Mouse (Mus musculus) spleen, postnatal 4 days (tissue): Measurements from ENCODE around the gene Cxcl15.

Experiments used
- DNase-seq, 2 experiments: peaks; one replicate each; pipeline ENCODE4 v3.0.0; 2022; ENCODE audit warnings: low spot score in 2 of 2

Cxcl15 gene

DNA sequence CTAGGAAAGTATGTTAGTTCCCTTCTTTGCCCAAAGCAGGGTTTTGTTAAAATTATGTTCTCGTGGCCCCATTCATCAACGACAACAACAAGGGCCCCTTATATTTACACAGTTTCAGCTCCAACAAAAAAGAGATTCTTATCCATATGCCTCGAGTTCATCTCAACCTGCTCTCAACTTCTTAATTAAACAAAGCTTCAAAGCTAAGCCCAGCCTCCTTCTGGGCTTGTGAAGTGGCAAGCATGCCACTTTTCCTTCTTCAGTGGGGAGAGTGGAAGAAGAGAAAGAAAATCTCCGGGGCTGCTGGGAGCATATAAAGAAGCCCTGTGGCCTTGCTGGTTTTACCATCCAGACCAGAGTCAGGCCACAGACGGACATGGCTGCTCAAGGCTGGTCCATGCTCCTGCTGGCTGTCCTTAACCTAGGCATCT, at the start of gene Cxcl15:
Gene Cxcl15, plus strand, starts transcription at position 340 of the 431 bp plus-strand sequence.
- DNase-seq = no peak

DNA sequence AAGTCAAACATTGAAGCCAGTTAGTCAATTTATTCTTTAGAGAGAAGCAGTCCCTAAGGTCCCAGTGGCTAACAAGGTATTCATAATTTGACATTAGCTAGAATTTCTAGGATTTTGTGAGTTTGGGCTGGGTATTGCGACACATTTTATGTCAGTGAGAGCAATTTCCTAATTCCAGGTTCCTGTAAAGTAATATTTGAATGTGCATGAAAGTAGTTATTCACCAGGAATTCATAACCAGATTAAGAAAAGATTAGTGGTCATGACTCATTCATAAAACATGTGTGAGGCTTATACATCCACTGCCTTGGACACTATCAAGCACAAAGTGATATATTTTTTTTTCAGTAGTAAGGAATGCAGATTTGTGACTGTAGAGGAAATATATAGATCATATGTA, 40.4 kb upstream of the Cxcl15 start:
- no peak for DNase-seq

DNA sequence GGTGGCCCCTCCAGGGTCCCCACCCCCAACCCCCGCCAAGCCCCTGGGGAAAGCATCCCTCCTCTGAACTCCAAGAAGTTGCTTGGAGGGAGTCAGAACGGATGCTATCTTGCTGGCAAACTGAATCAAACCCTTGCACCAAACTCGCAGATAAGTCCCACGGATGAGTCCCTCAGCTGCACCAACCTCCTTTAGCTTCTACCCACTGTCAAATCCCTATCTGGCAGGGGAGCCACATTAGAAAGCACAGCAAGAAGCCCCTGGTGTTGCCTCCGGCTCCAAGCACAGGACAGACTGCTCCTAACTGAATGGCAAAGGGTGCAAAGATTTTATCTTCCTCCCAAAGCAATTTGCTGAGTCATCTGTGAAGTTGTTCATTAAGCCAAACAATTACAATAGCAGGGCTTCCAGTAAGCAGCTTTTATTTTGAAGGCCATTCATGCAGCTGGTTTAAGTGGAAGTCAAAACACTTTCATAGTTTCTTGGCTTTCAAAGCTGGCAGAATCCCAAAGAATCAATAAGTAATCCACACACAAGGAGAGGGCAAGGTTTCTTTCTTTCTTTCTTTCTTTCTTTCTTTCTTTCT, 36.2 kb upstream of the Cxcl15 start:
- no peak for DNase-seq

DNA sequence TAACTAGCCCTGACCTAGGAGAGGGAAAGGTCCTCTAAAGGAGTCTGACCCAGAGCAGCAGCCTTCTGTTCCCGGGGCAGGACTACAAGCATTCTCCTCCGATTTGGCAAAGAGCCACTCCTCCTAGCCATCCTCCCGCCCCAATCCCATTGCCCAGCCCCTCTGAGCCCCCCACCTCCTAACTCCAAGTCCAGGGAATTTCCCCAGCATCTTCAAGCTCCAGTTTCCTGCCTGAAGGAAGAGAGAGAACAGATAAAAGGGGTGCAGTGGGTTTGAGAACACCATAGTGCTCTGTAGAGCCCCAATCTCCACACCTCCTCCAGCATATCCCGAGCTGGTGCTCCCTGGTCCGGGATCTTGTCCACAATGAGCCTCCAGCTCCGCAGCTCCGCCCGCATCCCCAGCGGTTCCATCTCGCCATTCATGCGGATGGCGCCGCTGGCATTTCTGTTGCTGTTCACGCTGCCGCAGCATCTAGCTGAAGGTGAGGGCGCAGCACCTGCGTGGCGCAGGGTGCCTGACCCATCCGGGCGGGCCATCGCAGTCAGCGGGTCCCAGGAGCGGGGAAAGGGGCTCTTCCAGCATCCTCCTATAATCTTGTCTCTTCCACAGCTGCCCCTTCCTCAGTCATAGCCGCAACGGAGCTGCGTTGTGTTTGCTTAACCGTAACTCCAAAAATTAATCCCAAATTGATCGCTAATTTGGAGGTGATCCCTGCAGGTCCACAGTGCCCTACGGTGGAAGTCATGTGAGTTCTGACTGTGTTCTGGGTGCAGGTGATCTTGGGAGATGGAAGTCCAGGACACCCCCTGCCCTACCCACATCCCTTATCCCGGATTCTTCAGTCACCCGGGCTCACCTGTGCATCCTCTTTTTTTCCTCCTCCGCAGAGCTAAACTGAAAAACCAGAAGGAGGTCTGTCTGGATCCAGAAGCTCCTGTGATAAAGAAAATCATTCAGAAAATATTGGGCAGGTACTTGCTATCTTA, 35.0 kb upstream of the Cxcl15 start, which contains the start of gene Cxcl5:
Gene Cxcl5, plus strand, starts transcription at position 284 of the 989 bp plus-strand sequence.
- no peak for DNase-seq

DNA sequence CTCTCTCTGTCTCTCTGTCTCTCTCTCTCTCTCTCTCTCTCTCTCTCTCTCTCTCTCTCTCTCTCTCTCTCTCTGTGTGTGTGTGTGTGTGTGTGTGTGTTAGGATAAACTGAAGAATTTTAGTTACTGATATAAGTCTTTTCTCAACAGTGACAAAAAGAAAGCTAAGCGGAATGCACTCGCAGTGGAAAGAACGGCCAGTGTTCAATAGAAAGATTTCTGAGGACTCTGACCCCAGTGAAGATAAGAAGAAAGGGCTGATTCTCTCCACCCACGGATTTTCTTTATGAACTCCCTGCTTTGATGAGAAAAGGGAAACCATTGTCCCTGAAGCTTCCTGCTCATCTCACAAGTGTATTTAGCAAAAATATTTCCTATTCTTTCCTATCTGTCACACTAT, 34.0 kb upstream of the Cxcl15 start:
- no peak for DNase-seq

DNA sequence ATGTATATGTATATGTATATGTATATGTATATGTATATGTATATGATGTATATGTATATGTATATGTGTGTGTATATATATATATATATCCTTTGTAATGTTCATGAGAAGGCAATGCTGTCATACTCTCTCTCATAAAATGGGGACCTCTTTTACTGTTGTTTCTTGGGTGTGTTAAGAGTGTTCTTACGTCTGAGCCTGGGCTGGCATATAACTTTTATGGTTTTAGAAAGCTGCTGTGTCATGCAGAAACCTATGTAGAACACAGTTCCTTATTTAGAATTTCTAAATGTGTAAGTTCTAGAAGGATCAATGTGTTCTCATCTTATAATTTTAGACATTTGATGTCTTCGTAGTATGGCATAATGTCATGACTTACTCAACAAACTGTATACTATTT, 33.5 kb upstream of the Cxcl15 start:
- DNase-seq = no peak

DNA sequence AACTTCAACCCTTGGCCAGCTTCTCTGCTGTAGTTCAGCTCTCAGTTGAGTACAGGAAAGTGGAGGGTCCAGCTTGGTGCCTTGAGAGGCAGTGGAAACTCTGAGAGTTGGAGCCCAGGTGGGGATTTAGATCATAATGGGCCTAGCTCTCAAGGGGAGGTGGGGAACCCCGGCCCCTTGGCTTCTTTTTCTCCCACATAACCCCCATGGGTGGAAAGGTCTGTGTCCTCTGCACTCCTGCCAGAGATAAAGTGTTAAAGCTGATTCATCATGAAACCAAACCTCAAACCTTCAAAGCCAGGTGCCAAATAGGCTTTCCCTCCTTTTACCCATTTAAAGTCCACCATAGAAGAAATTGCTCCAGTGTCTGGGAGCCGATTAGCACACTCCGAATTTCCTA, 32.5 kb upstream of the Cxcl15 start:
- no peak for DNase-seq

DNA sequence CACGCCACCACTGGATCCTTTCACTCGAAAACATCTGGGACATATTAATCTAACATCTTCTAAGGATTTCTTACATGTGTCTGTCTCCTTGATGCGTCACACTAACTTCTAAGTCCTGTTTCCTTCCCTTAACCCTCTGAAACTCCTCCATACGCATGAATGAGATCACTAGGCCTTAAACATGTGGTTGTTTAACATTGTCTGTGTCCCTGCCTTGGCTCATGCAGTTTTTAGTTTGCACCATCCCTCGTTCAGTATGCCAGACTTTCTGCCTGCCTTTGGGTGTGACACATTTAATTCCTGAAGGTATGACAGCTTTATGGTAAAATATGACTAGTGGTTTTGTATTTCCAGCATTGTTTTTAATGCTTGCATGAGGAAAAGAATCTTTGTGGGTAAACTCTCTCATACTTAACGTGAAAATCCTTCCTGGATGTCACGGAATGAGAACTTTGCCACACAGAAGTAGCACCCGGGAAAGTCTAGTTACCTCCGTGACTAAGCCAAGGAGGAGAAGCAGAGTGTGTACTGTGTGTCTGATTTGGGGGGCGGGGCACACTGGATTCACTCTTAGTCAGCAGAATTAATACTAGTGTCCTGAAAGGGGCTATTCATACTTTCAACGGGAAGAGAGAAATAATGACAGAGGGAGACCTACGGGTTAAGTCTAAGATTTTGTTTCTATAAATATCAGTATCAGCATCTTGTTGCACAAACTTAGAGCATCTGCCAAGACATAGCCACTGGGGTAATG, 30.2 kb upstream of the Cxcl15 start:
- DNase-seq = no peak

DNA sequence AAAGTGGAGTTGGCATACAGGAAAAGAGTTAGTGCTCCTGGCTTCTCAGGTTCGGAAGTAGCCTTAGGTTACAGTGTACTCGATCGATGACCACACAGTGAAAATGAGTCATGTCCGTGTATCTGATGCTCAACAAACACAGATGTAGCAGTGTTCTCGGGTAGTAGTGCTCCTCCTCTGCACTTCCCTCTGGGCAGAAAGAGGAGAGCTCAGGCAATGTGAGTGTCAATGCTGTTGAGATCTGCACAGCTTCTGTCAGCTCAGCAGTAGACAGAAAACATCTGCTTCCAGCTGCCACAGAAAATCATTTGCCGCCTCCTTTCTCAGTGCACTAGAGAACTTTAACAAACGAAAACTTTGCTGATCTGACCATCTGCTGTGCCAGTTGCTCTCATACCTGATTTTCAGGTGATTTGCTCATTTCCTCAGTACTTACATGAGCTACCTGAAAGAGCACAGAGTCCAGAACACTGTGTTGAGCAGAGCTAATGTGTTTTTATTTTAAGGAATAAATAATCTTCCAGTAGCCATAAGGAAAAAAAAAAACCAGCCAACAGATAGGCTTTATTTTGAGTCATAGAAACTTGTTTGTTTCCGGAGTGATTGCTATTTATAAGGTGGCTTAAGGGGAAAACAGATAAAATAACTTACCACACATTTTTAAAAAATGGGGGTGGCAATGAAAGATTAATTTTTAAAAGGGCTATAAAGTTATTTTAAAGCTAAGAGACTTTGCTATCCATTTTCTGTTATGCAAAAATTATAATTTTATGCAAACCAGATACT, 28.3 kb upstream of the Cxcl15 start:
- DNase-seq = no peak

DNA sequence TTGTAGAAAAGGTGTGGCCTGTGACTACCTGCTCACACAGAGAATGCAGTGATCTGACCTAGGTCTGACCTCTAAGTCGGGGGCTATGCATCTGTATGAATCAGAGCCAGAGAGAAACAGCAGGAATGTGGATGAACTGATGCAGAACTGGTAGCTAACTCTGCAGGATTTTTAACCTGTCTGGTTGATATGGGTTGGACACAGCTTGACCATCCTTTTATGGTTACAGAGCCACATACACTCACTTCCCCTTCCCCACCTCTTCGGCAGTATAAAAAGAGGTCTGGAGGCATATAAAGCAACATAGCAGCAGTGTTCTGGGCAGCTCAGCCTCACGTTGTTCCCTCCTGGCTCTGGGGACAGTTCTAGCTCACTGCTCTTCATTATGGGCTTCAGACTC, 26.1 kb upstream of the Cxcl15 start, which contains the start of gene Ppbp:
Gene Ppbp, plus strand, starts transcription at position 301 of the 400 bp plus-strand sequence.
- no peak for DNase-seq

DNA sequence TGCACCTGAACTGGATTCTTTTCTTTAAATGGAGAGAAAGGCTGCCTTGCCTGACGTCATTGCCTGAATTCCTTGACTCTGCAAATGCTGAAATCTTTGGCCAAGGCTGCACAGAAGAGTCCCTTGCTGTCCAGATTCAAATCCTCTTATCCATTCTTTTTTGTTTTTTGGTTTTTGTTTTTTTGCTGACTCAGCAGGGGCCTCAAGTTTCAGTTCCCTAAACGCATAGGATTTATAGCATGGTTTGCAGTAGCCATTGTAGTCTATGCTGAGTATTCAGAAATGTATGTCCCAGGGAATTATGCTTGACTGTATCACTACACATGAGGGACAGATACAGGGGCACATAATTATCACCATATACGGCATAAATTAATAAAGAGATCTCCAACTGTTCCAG, 23.0 kb upstream of the Cxcl15 start:
- DNase-seq = no peak

DNA sequence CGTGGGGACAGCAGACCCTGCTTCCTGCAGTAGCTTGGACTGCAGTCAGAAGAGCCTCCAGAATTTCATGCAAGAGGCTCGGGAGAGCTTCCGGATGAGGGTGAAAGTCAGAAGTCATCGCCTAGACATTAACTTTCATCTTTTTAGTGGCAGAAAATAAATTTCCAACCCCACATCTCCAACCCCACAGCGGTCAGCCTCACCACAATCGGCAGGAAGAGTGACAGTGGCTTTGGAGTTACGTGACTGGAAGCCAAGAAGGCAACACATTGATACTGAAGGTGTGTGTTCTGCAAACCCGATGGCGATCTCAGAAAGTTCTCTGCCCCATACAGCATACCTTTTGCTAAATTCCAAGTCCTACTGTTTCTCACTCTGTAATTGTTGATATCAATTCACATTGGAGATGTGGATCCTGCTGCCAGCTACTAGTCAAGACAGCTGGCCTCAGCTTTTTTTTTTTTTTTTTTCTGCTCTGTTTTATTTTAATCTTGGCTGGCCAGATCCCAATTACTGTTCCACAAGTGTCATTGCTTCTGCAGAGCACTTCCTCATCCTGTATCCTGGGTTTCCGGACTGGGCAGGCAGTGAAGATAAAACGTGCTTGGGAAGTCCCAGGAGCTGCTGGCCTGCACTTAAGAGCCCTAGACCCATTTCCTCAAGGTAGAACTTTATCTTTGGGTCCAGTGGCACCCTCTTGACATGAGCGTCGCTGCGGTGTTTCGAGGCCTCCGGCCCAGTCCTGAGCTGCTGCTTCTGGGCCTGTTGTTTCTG, 22.3 kb upstream of the Cxcl15 start, which contains the start of gene Pf4:
Gene Pf4, plus strand, starts transcription at position 556 of the 774 bp plus-strand sequence.
- no peak for DNase-seq

DNA sequence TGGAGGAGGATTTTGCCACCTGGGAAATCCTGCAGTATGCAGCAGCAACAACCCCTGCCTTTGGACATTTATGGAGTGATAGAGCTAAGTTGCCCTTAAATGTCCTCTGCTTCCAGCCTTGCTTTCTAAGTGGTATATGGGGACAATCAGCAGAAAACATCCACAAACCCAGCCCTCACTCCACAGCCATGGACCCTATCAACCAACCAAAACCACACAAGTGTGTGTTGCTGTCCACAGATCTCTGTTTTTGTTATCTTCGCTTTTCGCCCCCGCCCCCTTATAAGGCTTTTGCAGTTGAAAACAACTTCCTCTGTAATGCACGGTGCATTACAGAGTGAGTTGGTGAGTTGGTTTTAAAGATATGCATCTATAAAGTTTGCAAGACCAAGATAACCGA, 18.8 kb upstream of the Cxcl15 start:
- no peak for DNase-seq

DNA sequence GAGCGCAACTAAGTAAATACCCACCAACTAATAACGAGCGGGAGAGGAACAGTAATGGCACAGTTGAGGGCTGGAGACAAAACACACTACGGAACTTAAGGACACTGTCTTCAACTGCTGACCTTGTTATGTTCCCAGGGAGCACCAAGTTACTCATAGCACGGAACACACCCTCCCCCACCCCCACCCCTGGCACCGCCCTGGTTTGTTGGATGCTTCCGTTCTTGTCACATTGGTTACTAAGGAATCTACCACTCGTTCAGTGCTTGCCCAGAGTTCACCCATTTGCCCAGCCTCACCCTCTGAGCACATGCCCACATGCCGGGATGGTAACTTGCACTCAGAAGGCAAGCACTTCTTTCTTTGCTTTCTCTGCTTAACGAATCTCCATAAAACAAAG, 16.7 kb upstream of the Cxcl15 start:
- no peak for DNase-seq

DNA sequence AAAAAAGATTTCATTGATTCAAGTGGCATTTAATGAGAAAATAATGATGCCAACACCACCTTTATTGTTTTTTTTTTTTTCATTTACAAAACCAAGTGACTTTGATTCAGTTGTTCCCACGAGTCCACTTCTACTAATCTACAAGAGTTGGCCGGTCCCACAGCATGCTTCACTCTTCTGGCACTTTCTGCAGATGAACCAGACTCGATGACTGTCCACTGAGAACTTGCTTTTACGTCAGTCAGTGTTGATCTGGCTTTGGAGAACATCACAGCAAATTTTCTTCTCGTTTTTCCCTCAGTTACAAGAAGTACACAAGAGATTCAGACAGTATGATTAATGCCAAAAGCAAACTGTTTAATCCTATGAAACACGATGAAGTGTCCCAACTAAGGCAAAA, 15.5 kb upstream of the Cxcl15 start:
- DNase-seq = no peak

DNA sequence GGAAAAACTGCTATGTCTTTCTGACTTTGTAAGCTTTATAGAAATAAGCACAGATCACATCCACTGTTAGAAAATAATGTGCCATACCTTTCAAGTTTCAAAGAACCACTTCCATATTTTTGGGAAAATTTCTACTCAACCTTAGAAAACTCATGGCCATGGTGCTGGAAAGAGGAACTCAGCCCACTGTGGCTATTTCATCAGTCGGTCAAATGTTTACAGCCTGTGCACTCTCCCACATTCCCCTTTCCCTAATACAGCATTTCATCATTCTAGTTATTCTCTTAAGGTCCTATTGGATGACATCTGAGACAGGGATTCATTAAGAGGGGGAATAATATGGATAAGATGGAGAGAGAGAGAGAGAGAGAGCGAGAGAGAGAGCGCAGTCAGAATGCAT, 10.6 kb upstream of the Cxcl15 start:
- no peak for DNase-seq

DNA sequence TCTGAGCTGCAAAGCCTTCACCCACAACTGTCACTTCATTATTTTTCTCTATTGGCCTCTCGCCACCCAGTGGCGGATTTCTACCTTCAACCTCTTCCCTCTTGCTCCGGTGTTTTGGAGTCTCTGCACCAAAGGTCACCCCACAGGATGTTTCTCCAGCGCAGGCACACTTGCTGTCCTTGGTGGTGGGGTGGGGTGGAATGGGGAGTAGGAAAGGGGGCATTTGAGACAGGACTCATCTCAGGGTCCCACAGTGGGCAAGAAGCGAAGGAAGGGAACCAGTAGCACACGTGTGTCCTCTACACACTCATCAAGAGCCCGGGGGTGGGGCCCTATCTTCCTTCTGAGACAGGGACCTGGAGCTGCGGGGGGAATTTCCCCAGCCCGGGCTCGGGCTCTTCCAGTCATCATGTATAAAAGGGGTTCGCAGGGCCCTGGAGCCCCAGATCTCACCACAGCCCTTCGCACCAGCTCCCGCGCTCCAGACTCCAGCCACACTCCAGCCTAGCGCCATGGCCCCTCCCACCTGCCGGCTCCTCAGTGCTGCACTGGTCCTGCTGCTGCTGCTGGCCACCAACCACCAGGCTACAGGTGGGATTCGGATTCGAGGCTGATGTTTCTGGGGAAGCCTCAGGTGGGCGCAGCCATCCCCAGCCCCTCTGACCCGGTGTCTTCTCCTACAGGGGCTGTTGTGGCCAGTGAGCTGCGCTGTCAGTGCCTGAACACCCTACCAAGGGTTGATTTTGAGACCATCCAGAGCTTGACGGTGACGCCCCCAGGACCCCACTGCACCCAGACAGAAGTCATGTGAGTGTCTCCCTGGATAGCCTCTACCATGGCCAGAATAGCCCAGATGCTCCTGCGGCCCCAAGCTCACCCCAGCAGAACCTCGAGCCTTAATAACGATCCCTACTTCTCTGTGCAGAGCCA, 8.4 kb upstream of the Cxcl15 start, which contains the start of gene Cxcl3:
Gene Cxcl3, plus strand, starts transcription at position 445 of the 930 bp plus-strand sequence.
- no peak for DNase-seq

DNA sequence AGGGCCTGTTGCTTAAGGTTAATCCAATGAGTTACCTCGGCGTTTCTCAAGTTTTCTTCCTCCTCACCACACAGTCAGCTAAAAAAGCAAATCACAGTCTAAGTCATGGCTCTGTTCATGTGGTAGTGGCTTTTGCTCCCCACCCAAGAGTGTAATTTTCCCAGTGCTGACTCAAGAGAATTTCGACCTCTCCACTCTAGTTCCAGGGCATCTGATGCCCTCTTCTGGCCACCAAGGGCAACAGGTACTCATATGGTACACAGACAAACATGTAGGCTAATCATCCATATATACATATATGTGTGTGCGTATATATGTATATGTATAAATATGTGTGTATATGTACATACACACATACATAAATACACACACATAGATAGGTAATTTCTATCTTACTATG, 6.2 kb upstream of the Cxcl15 start:
- no peak for DNase-seq

DNA sequence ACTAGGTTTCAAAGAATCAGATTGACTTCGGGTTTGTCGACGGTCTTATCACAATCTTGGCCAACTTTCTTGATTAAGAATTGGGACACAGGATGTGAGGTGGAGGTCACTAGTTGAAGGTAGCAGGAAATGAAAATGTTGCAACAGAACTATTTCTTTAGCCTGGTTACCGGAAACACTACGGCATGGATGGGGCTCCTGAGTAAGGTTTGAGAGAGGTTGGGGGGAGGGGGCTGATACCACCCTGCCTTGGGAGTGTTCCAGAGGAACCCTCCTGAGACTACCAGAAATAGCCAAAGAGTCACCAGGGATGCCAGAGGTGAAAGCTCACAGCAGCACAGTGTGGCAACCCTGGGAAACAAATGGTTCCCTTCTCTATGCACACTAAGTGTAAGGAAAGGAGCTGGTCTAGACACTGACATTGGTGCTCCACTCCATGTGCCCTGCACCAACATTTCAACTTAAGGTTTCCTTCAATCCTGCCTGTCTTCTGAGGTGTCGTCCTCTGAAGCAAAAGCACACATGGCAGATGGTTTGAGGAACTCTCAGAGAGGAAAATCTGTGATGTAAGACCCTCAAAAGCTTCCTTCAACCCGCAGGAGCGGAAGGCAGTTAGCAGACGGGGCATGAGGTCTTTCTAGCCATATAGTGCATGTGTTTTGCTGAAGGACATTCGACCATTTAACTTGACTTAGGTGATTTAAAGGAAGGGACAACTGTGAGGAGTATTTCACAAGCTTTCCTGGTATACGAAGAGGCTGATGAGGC, 4.8 kb upstream of the Cxcl15 start:
- DNase-seq = no peak
